Mouse (Mus musculus): ENCODE results near the gene Gstm7. TPM values are rescaled to one million over a fixed set of nuclear protein-coding genes. Genes with fewer than 3 reads are reported as not detected.
"Not testable (repeated sequence)": the region's sequence is repeated elsewhere in the genome, so short reads cannot be mapped to it uniquely, and the experiment has no call there.

Gene Gstm7
- total RNA-seq (2014; fragmentation: Nextera tagmentation) (not detected in 2 replicates), total RNA-seq (2017) (not detected in 2 replicates), polyA plus RNA-seq (2012) (not detected in 2 replicates)

DNA sequence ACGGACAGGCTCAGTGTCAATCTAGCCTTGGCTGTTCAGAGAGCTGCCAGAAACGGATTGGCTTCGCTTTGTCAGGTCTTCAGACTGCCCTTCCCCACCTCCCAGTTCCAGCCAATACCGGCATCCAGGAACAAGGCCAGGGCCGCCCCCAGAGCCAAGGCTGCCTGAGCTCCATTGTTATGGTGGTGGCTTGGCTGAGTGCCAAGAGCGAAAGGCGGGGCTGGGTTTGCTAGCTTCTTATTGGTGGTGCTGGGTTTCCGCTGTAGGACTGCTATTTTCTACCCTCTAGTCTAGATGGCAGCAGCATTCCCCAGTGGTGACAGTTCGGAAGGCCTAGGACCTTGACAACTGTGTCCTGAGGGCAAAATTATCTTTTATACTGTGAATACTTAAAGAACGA is at the start of gene Gstm7:
TSS of gene Gstm7 (minus strand) at position 148 of the 400 bp plus-strand sequence.
- Histone ChIP-seq H3K27me3 (ENCODE audit: insufficient read depth, low read length) (peaks cover 8% of the 10 kb centered on the region; the same call in 1 of the 2 replicates), H3K4me3 (ENCODE audit: low read depth, low read length) (no peak within 1 kb of the TSS), H3K9me3 (replicated peaks) (no peaks in the 10 kb centered on the region), H3K36me3 (replicated peaks) (no peaks in the 10 kb centered on the region), H3K4me1 (ENCODE audit: insufficient read depth, low read depth, low read length) (no peaks in the 10 kb centered on the region)
- ATAC-seq (ENCODE audit: extremely low read depth, insufficient number of reproducible peaks, low FRiP score, poor library complexity, severe bottlenecking): no peak
- no peak for DNase-seq (ENCODE audit: low spot score)
- TF ChIP-seq GATA2 (IDR thresholded peaks at IDR 0.05; ENCODE audit: borderline replicate concordance, low read depth, low read length) (no peak), POLR2AphosphoS5 (IDR thresholded peaks at IDR 0.05; ENCODE audit: insufficient replicate concordance, low read depth, low read length) (no peak), CTCF (IDR thresholded peaks at IDR 0.05; ENCODE audit: low read depth, low read length) (no peak), TAL1 (conservative IDR thresholded peaks at IDR 0.05; ENCODE audit: low read depth, low read length) (no peak), GATA1 (IDR thresholded peaks at IDR 0.05; ENCODE audit: borderline replicate concordance, low read length) (no peak)

DNA sequence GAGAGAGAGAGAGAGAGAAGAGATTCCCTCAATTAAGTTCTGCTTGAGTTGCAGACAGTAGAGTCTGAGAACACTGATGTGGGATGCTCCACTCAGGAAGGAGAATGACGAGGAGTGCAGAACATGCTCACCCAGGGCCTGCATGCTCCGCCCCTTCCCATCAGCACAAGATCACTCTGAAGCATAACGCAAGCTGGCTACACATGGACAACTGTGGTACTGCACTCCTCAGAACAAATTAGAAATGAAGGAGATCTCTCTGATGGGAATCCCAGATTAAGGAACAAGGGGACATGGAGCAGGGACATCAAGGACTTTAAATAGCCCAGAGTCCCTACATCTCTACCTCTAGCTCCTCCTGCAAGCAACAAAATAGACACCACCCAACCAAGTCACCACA is 49.6 kb upstream of the Gstm7 start:
- Histone ChIP-seq H3K9me3 (replicated peaks) (no peaks in the 10 kb centered on the region), H3K27me3 (ENCODE audit: insufficient read depth, low read length) (peaks cover 27% of the 10 kb centered on the region; the same call in 1 of the 2 replicates), H3K4me1 (ENCODE audit: insufficient read depth, low read depth, low read length) (no peaks in the 10 kb centered on the region), H3K4me3 (ENCODE audit: low read depth, low read length) (no peak overlapping the region), H3K36me3 (replicated peaks) (no peaks in the 10 kb centered on the region)
- DNase-seq (ENCODE audit: low spot score) (no peak), ATAC-seq (ENCODE audit: extremely low read depth, insufficient number of reproducible peaks, low FRiP score, poor library complexity, severe bottlenecking) (no peak)
- TF ChIP-seq GATA1 (IDR thresholded peaks at IDR 0.05; ENCODE audit: borderline replicate concordance, low read length) (no peak), GATA2 (IDR thresholded peaks at IDR 0.05; ENCODE audit: borderline replicate concordance, low read depth, low read length) (no peak), CTCF (IDR thresholded peaks at IDR 0.05; ENCODE audit: low read depth, low read length) (no peak), POLR2AphosphoS5 (IDR thresholded peaks at IDR 0.05; ENCODE audit: insufficient replicate concordance, low read depth, low read length) (no peak), TAL1 (conservative IDR thresholded peaks at IDR 0.05; ENCODE audit: low read depth, low read length) (no peak)

DNA sequence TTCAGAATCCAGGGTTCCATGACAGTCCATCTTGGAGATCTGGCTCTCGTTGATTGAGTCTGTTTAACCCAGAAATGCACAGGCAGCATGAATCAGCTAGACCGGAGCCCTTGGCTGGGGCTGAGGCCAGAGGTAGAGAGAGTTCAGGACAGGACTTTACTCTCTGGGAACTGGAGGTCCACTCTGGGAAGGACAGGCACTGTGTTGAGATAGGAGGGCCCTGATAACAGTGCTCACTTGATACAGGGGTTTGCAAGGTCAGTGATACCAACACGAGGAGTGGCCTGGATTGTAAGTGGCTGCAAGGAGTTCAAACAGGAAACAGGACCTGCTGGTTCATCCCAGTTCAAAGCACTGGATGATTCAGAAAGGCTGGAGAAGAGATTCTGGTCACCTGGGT is 46.1 kb upstream of the Gstm7 start:
- DNase-seq (ENCODE audit: low spot score): no peak
- H3K27me3 ChIP-seq (ENCODE audit: insufficient read depth, low read length): peaks cover 14% of the 10 kb centered on the region
- H3K4me3 ChIP-seq (ENCODE audit: low read depth, low read length): no peak overlapping the region
- no peaks in the 10 kb centered on the region for H3K36me3 ChIP-seq (replicated peaks)
- H3K4me1 ChIP-seq (ENCODE audit: insufficient read depth, low read depth, low read length): no peaks in the 10 kb centered on the region
- H3K9me3 ChIP-seq (replicated peaks): no peaks in the 10 kb centered on the region
- TF ChIP-seq GATA2 (IDR thresholded peaks at IDR 0.05; ENCODE audit: borderline replicate concordance, low read depth, low read length) (no peak), CTCF (IDR thresholded peaks at IDR 0.05; ENCODE audit: low read depth, low read length) (no peak), POLR2AphosphoS5 (IDR thresholded peaks at IDR 0.05; ENCODE audit: insufficient replicate concordance, low read depth, low read length) (no peak), GATA1 (IDR thresholded peaks at IDR 0.05; ENCODE audit: borderline replicate concordance, low read length) (no peak), TAL1 (conservative IDR thresholded peaks at IDR 0.05; ENCODE audit: low read depth, low read length) (no peak)
- ATAC-seq (ENCODE audit: extremely low read depth, insufficient number of reproducible peaks, low FRiP score, poor library complexity, severe bottlenecking): no peak

DNA sequence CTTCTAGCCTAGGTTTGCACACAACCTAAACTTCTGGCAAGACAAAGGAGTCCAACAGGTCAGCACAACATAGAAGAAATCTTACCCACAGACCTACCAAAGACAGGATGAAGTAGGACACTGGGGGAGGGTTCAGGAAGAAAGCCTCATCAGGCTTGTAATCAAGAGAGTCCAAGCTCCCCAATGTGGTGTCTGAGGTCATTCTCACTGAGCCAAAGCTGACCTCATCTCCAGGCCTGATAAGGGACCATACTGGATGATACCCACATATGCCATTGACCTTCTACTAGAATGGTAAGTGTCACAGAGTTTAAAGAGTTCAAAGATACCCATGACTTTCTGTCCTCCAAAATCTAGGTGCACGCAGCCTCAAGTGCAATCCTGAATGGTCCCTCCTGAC is 42.6 kb upstream of the Gstm7 start:
- no peaks in the 10 kb centered on the region for H3K36me3 ChIP-seq (replicated peaks)
- peaks cover 10% of the 10 kb centered on the region; the same call in 1 of the 2 replicates for H3K27me3 ChIP-seq (ENCODE audit: insufficient read depth, low read length)
- ATAC-seq (ENCODE audit: extremely low read depth, insufficient number of reproducible peaks, low FRiP score, poor library complexity, severe bottlenecking) (no peak), DNase-seq (ENCODE audit: low spot score) (no peak)
- H3K4me3 ChIP-seq (ENCODE audit: low read depth, low read length): no peak overlapping the region
- no peaks in the 10 kb centered on the region for H3K9me3 ChIP-seq (replicated peaks)
- H3K4me1 ChIP-seq (ENCODE audit: insufficient read depth, low read depth, low read length): no peaks in the 10 kb centered on the region
- no peak for TF ChIP-seq GATA2 (IDR thresholded peaks at IDR 0.05; ENCODE audit: borderline replicate concordance, low read depth, low read length)
- TF ChIP-seq POLR2AphosphoS5 (IDR thresholded peaks at IDR 0.05; ENCODE audit: insufficient replicate concordance, low read depth, low read length): no peak
- no peak for TF ChIP-seq CTCF (IDR thresholded peaks at IDR 0.05; ENCODE audit: low read depth, low read length)
- TF ChIP-seq GATA1 (IDR thresholded peaks at IDR 0.05; ENCODE audit: borderline replicate concordance, low read length): no peak
- TF ChIP-seq TAL1 (conservative IDR thresholded peaks at IDR 0.05; ENCODE audit: low read depth, low read length): no peak

DNA sequence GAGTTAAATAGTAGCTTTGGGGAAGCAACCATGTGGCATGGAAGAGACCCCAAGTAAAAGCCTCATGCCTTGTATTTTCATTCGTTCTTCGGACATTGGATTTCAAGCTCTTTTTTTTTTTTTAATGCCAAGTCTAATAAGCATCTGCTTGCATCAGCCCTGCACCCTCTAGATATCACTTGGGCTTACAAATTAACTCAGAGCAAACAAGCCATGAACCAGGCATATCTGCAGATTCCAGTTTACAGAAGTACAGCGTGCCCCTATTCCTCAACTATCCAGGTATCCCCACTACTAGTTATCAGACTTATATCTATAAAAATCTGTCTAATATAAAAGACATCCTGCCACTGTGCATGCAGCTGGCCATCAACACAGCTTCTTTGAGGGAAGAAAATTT is 40.5 kb upstream of the Gstm7 start:
- Histone ChIP-seq H3K9me3 (replicated peaks) (no peaks in the 10 kb centered on the region), H3K4me1 (ENCODE audit: insufficient read depth, low read depth, low read length) (no peaks in the 10 kb centered on the region), H3K36me3 (replicated peaks) (no peaks in the 10 kb centered on the region), H3K4me3 (ENCODE audit: low read depth, low read length) (no peak overlapping the region), H3K27me3 (ENCODE audit: insufficient read depth, low read length) (peaks cover 10% of the 10 kb centered on the region; the same call in 1 of the 2 replicates)
- DNase-seq (ENCODE audit: low spot score) (no peak), ATAC-seq (ENCODE audit: extremely low read depth, insufficient number of reproducible peaks, low FRiP score, poor library complexity, severe bottlenecking) (no peak)
- TF ChIP-seq POLR2AphosphoS5 (IDR thresholded peaks at IDR 0.05; ENCODE audit: insufficient replicate concordance, low read depth, low read length) (no peak), CTCF (IDR thresholded peaks at IDR 0.05; ENCODE audit: low read depth, low read length) (no peak), TAL1 (conservative IDR thresholded peaks at IDR 0.05; ENCODE audit: low read depth, low read length) (no peak), GATA2 (IDR thresholded peaks at IDR 0.05; ENCODE audit: borderline replicate concordance, low read depth, low read length) (no peak), GATA1 (IDR thresholded peaks at IDR 0.05; ENCODE audit: borderline replicate concordance, low read length) (no peak)

DNA sequence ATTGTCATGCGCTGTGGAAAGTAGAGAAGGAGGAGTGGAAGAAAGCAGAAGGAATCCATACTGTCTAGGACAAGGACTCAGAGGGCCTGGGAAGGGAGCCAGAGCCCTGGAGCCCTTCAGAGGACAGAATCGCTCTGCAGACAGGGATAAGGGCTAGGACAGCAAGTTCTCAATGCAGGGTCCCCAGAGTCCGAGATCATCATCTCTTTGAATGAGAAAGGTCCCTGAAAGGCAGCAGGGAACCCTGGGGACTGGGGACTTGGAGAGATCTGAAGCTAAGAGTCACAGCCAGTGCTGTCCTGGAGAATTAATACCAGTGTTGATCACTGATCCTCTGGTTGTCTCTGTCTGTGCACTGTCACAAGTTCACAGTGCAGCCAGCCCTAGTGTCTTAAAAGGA is 39.5 kb upstream of the Gstm7 start:
- not testable (repeated sequence) for H3K36me3 ChIP-seq (replicated peaks); DNase-seq (ENCODE audit: low spot score); ATAC-seq (ENCODE audit: extremely low read depth, insufficient number of reproducible peaks, low FRiP score, poor library complexity, severe bottlenecking); H3K27me3 ChIP-seq (ENCODE audit: insufficient read depth, low read length); H3K4me3 ChIP-seq (ENCODE audit: low read depth, low read length); H3K4me1 ChIP-seq (ENCODE audit: insufficient read depth, low read depth, low read length); H3K9me3 ChIP-seq (replicated peaks)
